Mouse (Mus musculus): ENCODE measurements around the gene Angel1. TPM values are rescaled to one million over a fixed set of nuclear protein-coding genes. Genes with fewer than 3 reads are reported as not detected.

The Angel1 gene
- total and polyA plus RNA-seq, 3 experiments = 1.3 to 5.3 TPM; not detected in 1

GRCm38 (mm10) chr12:86767868-86768631 lies 41.8 kb upstream of the Angel1 start:
- Histone ChIP-seq H3K79me2 (ENCODE audit: control insufficient read depth, insufficient read depth, low read length, poor library complexity) (no peaks in the 10 kb centered on the region), H3K9me3 (replicated peaks; ENCODE audit: insufficient read depth, low read length) (no peaks in the 10 kb centered on the region), H3K9ac (ENCODE audit: control insufficient read depth, low read depth, low read length, poor library complexity, severe bottlenecking) (no peak overlapping the region), H3K4me1 (ENCODE audit: control insufficient read depth in 1 of 2, insufficient read depth in 2 of 2, low read length in 2 of 2) (peaks cover 0 to 8% of the 10 kb centered on the region in 2 experiments; a peak in 3 of 4 replicates), H3K4me3 (ENCODE audit: control insufficient read depth in 1 of 2, insufficient read depth in 1 of 2, low read depth in 2 of 2, low read length in 2 of 2) (no peak overlapping the region), H3K27ac (ENCODE audit: control insufficient read depth, low read depth, low read length) (no peak overlapping the region), H3K36me3 (ENCODE audit: control insufficient read depth in 1 of 2, insufficient read depth in 2 of 2, low read length in 2 of 2) (peaks cover 0 to 3% of the 10 kb centered on the region in 2 experiments; a peak in 1 of 4 replicates), H3K27me3 (ENCODE audit: control insufficient read depth in 1 of 2, insufficient read depth in 2 of 2, low read length in 2 of 2) (no peaks in the 10 kb centered on the region; a peak in 1 of 4 replicates)
- peak; percentile 70 for DNase-seq (ENCODE audit: low read depth, low spot score)
- TF ChIP-seq SMC3 (IDR thresholded peaks at IDR 0.05; ENCODE audit: low read depth, low read length) (peak; percentile 75), CHD2 (IDR thresholded peaks at IDR 0.05; ENCODE audit: low read length) (no peak), CTCF (IDR thresholded peaks at IDR 0.05 in 2 of 3, conservative IDR thresholded peaks at IDR 0.05 in 1 of 3; ENCODE audit: control insufficient read depth in 1 of 3, insufficient read depth in 1 of 3, low read depth in 2 of 3, low read length in 3 of 3, poor library complexity in 1 of 3, severe bottlenecking in 1 of 3) (peak; percentile 71 to 90 (median 82)), TCF12 (IDR thresholded peaks at IDR 0.05; ENCODE audit: low read depth, low read length) (no peak), TAL1 (IDR thresholded peaks at IDR 0.05; ENCODE audit: low read length) (no peak), GATA1 (IDR thresholded peaks at IDR 0.05; ENCODE audit: low read depth, low read length) (no peak), ZC3H11A (IDR thresholded peaks at IDR 0.05; ENCODE audit: low read depth, low read length) (peak; percentile 64), RAD21 (IDR thresholded peaks at IDR 0.05; ENCODE audit: low read depth, low read length) (peak; percentile 79), MAX (IDR thresholded peaks at IDR 0.05; ENCODE audit: low read length) (no peak), RCOR1 (IDR thresholded peaks at IDR 0.05; ENCODE audit: low read depth, low read length) (no peak)

GRCm38 (mm10) chr12:86766467-86766866 lies 40.2 kb upstream of the Angel1 start:
- DNase-seq (ENCODE audit: low read depth, low spot score) = peak; percentile 81
- TF ChIP-seq MYB (IDR thresholded peaks at IDR 0.05; ENCODE audit: low read depth, low read length) (peak; percentile 71; the same call in 1 of the 2 replicates), POLR2A (IDR thresholded peaks at IDR 0.05; ENCODE audit: control insufficient read depth in 1 of 2, insufficient read depth in 1 of 2, low read depth in 1 of 2, low read length in 2 of 2, poor library complexity in 1 of 2) (no peak), ZKSCAN1 (IDR thresholded peaks at IDR 0.05; ENCODE audit: low read depth, low read length) (no peak), SIN3A (IDR thresholded peaks at IDR 0.05; ENCODE audit: low read length) (peak; percentile 76), TAL1 (IDR thresholded peaks at IDR 0.05; ENCODE audit: low read length) (peak; percentile 27; the same call in 1 of the 2 replicates), MAFK (IDR thresholded peaks at IDR 0.05; ENCODE audit: borderline replicate concordance, low read depth, low read length) (no peak), MAZ (IDR thresholded peaks at IDR 0.05; ENCODE audit: low read depth, low read length) (no peak), MEF2A (IDR thresholded peaks at IDR 0.05; ENCODE audit: extremely low read depth, insufficient replicate concordance, low read depth, low read length, poor library complexity, severe bottlenecking) (no peak), KAT2A (conservative IDR thresholded peaks at IDR 0.05; ENCODE audit: low read depth, low read length) (no peak), ELF1 (IDR thresholded peaks at IDR 0.05; ENCODE audit: low read depth, low read length) (no peak), RAD21 (IDR thresholded peaks at IDR 0.05; ENCODE audit: low read depth, low read length) (no peak), BHLHE40 (IDR thresholded peaks at IDR 0.05; ENCODE audit: borderline replicate concordance, low read depth, low read length) (peak; percentile 26; the same call in 1 of the 2 replicates), ZMIZ1 (IDR thresholded peaks at IDR 0.05; ENCODE audit: low read depth, low read length) (no peak), RCOR1 (IDR thresholded peaks at IDR 0.05; ENCODE audit: low read depth, low read length) (0 out of 2 replicates have a peak, but pooled peaks have one; percentile 29), GATA1 (IDR thresholded peaks at IDR 0.05; ENCODE audit: low read depth, low read length) (peak; percentile 79), HCFC1 (IDR thresholded peaks at IDR 0.05; ENCODE audit: low read depth, low read length) (no peak), UBTF (IDR thresholded peaks at IDR 0.05; ENCODE audit: borderline replicate concordance, insufficient read depth, low read depth, low read length) (no peak), TCF12 (IDR thresholded peaks at IDR 0.05; ENCODE audit: low read depth, low read length) (peak; percentile 72), ETS1 (IDR thresholded peaks at IDR 0.05; ENCODE audit: low read depth, low read length) (peak; percentile 98), ZNF384 (IDR thresholded peaks at IDR 0.05; ENCODE audit: low read depth, low read length) (no peak), JUND (IDR thresholded peaks at IDR 0.05; ENCODE audit: low read depth, low read length) (no peak), NRF1 (IDR thresholded peaks at IDR 0.05; ENCODE audit: insufficient read depth, low read depth, low read length, poor library complexity, severe bottlenecking) (no peak), SMC3 (IDR thresholded peaks at IDR 0.05; ENCODE audit: low read depth, low read length) (no peak; the same call in 1 of the 2 replicates), EP300 (IDR thresholded peaks at IDR 0.05; ENCODE audit: low read depth in 1 of 2, low read length in 2 of 2) (peak; percentile 69 to 81)

More at GRCm38 (mm10) chr12:86766467-86766866, 40.2 kb upstream of the Angel1 start:
- Histone ChIP-seq H3K79me2 (ENCODE audit: control insufficient read depth, insufficient read depth, low read length, poor library complexity) (no peaks in the 10 kb centered on the region), H3K9me3 (replicated peaks; ENCODE audit: insufficient read depth, low read length) (no peaks in the 10 kb centered on the region), H3K4me1 (ENCODE audit: control insufficient read depth in 1 of 2, insufficient read depth in 2 of 2, low read length in 2 of 2) (peaks cover 0 to 8% of the 10 kb centered on the region in 2 experiments; a peak in 3 of 4 replicates), H3K36me3 (ENCODE audit: control insufficient read depth in 1 of 2, insufficient read depth in 2 of 2, low read length in 2 of 2) (peaks cover 0 to 3% of the 10 kb centered on the region in 2 experiments; a peak in 1 of 4 replicates), H3K4me3 (ENCODE audit: control insufficient read depth in 1 of 2, insufficient read depth in 1 of 2, low read depth in 2 of 2, low read length in 2 of 2) (no peak overlapping the region), H3K27ac (ENCODE audit: control insufficient read depth, low read depth, low read length) (peak overlapping the region; percentile 13), H3K27me3 (ENCODE audit: control insufficient read depth in 1 of 2, insufficient read depth in 2 of 2, low read length in 2 of 2) (no peaks in the 10 kb centered on the region; a peak in 1 of 4 replicates), H3K9ac (ENCODE audit: control insufficient read depth, low read depth, low read length, poor library complexity, severe bottlenecking) (no peak overlapping the region)

Measured in MEL (cell line).